Mouse (Mus musculus) heart, postnatal 0 days (tissue): ENCODE measurements at regions not wholly inside any gene's neighbourhood (a gene's known extent, or its start where the extent isn't known, plus 50 kb on each side); places are given as distances from the start of the nearest gene placed in this dataset.

Experiments used
- ATAC-seq: fragments of 200-750 bp; cut with Nextera tagmentation; 2 replicates; pipeline ENCODE4 v1.8.0; 2017; ENCODE audit warnings: low read depth, moderate number of reproducible peaks, moderate library complexity; ENCODE audit not compliant: insufficient read depth
- DNase-seq: peaks from one replicate; pipeline ENCODE4 v3.0.0-alpha.2; 2016; ENCODE audit warnings: low spot score
- H3K27ac ChIP-seq: fragments of 300-500 bp; sonication (generic); 2 replicates; pipeline ENCODE4 v1.5.1; 2014; ENCODE audit warnings: low read depth, mild to moderate bottlenecking
- H3K27me3 ChIP-seq: fragments of 300-500 bp; sonication (generic); 2 replicates; pipeline ENCODE4 v1.6.1; 2014; ENCODE audit warnings: low read length, mixed read lengths; ENCODE audit not compliant: control insufficient read depth, insufficient read depth
- H3K36me3 ChIP-seq: fragments of 300-500 bp; sonication (generic); replicated peaks from 2 replicates; pipeline ENCODE4 v1.6.1; 2014; ENCODE audit warnings: low read length, mixed read lengths; ENCODE audit not compliant: control insufficient read depth, insufficient read depth
- H3K4me1 ChIP-seq: fragments of 300-500 bp; sonication (generic); 2 replicates; pipeline ENCODE4 v1.6.1; 2014; ENCODE audit warnings: antibody characterized with exemption; ENCODE audit not compliant: control insufficient read depth, insufficient read depth
- H3K4me2 ChIP-seq: fragments of 300-500 bp; sonication (generic); 2 replicates; pipeline ENCODE4 v1.6.1; 2014; ENCODE audit warnings: low read depth, mild to moderate bottlenecking, low read length, moderate library complexity
- H3K4me3 ChIP-seq: fragments of 300-500 bp; sonication (generic); 2 replicates; pipeline ENCODE4 v1.5.1; 2014; ENCODE audit warnings: low read depth, low read length
- H3K9ac ChIP-seq: fragments of 300-500 bp; sonication (generic); replicated peaks from 2 replicates; pipeline ENCODE4 v1.6.1; 2014; ENCODE audit warnings: low read depth, low read length, mixed read lengths
- H3K9me3 ChIP-seq: fragments of 300-500 bp; sonication (generic); replicated peaks from 2 replicates; pipeline ENCODE4 v1.6.1; 2016; ENCODE audit warnings: low read length; ENCODE audit not compliant: control insufficient read depth
- CTCF ChIP-seq: IDR thresholded peaks from 2 replicates; pipeline ENCODE4 v1.5.1; 2016; ENCODE audit warnings: antibody characterized with exemption, control low read depth, low read depth
- EP300 ChIP-seq: IDR thresholded peaks from 2 replicates; pipeline ENCODE4 v1.6.1; 2016; ENCODE audit warnings: antibody characterized with exemption, low read depth
- WGBS: fragments of 180-500 bp; shearing (Covaris S2); extraction: QIAGEN DNeasy Blood & Tissue Kit; methylation state at CpG from one replicate; pipeline ENCODE4 v1.1.7; 2014; 5-methylcytosine and 5-hydroxymethylcytosine counted together

DNA sequence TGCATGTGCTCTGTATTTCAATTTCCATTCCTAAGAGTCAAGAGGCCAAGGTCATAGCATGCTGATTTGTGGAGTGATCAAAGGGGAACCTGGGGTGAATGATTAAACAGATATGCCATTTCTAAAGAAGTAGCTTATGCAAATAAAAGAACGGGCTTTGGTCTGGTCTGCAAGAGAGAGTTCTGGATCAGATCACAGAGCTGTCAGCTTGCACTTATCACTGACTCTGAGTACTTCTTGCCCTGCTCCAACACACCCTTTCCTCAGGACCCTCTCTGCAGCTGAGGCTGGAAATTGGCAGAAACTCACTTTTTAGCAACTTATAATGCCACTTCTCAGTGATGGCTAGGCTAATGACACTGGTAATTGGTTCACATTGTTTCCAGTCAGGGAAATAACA, 1171.0 kb downstream of the Pcdh18 start:
- no peak overlapping the region for H3K27ac ChIP-seq
- no peak overlapping the region for H3K9ac ChIP-seq
- no peak overlapping the region for H3K4me3 ChIP-seq
- no peaks in the 10 kb centered on the region for H3K36me3 ChIP-seq
- no peak overlapping the region for H3K4me2 ChIP-seq
- H3K4me1 ChIP-seq = no peaks in the 10 kb centered on the region
- no peak for TF ChIP-seq EP300
- no peak for TF ChIP-seq CTCF
- WGBS = 12% methylated on average over 1 of the region's 1 CpGs
- no peaks in the 10 kb centered on the region for H3K27me3 ChIP-seq
- H3K9me3 ChIP-seq = no peaks in the 10 kb centered on the region
- DNase-seq (no peak), ATAC-seq (no peak)

DNA sequence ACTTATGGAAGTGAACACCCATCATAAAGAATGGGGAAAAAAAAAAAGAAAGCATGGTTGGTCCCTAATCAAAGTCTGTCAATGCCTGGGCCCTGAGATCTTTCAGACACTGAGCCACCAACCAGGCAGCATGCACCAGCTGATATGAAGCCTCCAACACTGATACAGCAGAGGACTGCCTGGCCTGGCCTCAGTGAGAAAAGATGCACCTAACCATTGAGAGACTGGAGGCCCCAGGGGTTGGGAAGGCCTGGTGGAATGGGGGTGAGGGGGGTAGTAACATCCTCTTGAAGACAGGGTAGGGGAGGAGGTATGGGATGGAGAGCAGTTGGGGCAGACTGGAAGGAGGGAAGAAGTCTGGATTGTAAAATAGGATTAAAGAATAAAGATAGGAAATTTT, 1172.8 kb downstream of the Pcdh18 start:
- H3K4me3 ChIP-seq = no peak overlapping the region
- DNase-seq (no peak), ATAC-seq (no peak)
- no peaks in the 10 kb centered on the region for H3K9me3 ChIP-seq
- H3K4me2 ChIP-seq = no peak overlapping the region
- no peak overlapping the region for H3K27ac ChIP-seq
- no peaks in the 10 kb centered on the region for H3K27me3 ChIP-seq
- H3K36me3 ChIP-seq = no peaks in the 10 kb centered on the region
- H3K9ac ChIP-seq = no peak overlapping the region
- no peak for TF ChIP-seq CTCF
- TF ChIP-seq EP300 = no peak
- H3K4me1 ChIP-seq = no peaks in the 10 kb centered on the region

DNA sequence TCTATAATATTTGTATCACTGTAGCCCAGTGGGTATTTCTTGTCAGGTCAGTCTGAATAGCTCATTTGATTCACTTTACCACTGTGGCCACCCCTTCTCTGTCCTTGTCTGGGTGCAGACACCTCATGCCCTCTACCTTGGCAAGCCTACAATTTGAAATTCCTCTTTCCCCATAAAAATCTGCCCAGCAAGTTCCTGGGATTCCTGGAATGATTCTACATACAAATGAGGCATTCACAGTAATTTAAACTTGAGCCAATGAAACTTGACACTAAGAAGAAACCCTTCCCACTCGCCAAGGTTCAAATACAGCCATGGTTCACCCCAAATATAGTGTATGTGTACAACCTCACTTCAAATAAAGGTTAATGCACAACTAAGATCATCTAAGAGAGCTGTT, 1174.6 kb downstream of the Pcdh18 start:
- 60% methylated on average over 1 of the region's 1 CpGs for whole genome bisulfite sequencing

DNA sequence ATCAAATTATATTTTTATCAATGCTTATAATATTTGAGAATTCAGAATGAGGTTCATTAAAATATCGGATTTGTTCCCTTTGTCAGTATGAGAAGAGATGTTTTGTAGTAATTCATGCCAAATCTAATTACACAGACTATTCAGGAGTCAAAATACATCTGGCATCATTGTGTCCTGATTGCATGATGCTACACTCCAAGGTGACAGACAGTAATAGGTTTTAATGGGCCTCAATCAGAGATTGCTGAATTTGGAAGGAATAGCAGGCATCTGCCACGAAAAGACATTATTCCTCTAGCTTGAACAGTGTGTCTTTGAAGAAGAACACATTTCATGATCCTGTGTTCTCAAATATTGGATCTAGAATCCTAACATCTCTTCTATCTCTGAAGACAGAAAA, 1177.2 kb downstream of the Pcdh18 start:
- no peaks in the 10 kb centered on the region for H3K4me1 ChIP-seq
- no peak for DNase-seq
- TF ChIP-seq CTCF (no peak), EP300 (no peak)
- WGBS = 73% methylated on average over 2 of the region's 2 CpGs
- H3K36me3 ChIP-seq = no peaks in the 10 kb centered on the region
- no peak overlapping the region for H3K4me2 ChIP-seq
- H3K9ac ChIP-seq = no peak overlapping the region
- H3K27ac ChIP-seq = no peak overlapping the region
- H3K27me3 ChIP-seq = no peaks in the 10 kb centered on the region
- no peak for ATAC-seq
- H3K4me3 ChIP-seq = no peak overlapping the region
- H3K9me3 ChIP-seq = no peaks in the 10 kb centered on the region

More for the DNA sequence above, 1174.6 kb downstream of the Pcdh18 start:
- Histone ChIP-seq H3K4me3 (no peak overlapping the region), H3K9ac (no peak overlapping the region), H3K36me3 (no peaks in the 10 kb centered on the region), H3K4me2 (no peak overlapping the region), H3K4me1 (no peaks in the 10 kb centered on the region), H3K27ac (no peak overlapping the region), H3K27me3 (no peaks in the 10 kb centered on the region), H3K9me3 (no peaks in the 10 kb centered on the region)
- ATAC-seq (no peak), DNase-seq (no peak)
- TF ChIP-seq EP300 = no peak
- no peak for TF ChIP-seq CTCF

DNA sequence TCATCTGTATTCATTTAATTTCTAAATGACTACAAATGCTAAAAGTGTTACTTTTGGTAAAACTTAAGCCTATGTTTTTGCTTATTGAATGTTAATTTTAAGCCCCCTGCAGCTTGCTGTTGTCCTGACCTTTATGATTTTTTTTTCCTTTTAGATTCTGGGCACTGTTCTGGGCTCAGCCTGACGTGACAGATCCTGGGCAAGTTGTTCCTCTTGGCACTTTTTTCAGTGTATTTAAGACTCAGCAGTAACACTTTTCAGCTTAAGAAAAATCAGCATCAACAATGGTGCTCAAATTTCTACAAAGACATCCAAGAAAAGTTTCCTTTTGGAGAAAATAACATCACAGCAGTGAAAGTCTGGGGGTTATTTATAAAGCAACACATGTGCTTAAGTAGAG, 1177.9 kb downstream of the Pcdh18 start:
- DNase-seq (no peak), ATAC-seq (no peak)
- Histone ChIP-seq H3K4me2 (no peak overlapping the region), H3K36me3 (no peaks in the 10 kb centered on the region), H3K9ac (no peak overlapping the region), H3K4me1 (no peaks in the 10 kb centered on the region), H3K27ac (no peak overlapping the region), H3K27me3 (no peaks in the 10 kb centered on the region), H3K9me3 (no peaks in the 10 kb centered on the region), H3K4me3 (no peak overlapping the region)
- TF ChIP-seq EP300 (no peak), CTCF (no peak)
- 60% methylated on average over 1 of the region's 1 CpGs for WGBS

DNA sequence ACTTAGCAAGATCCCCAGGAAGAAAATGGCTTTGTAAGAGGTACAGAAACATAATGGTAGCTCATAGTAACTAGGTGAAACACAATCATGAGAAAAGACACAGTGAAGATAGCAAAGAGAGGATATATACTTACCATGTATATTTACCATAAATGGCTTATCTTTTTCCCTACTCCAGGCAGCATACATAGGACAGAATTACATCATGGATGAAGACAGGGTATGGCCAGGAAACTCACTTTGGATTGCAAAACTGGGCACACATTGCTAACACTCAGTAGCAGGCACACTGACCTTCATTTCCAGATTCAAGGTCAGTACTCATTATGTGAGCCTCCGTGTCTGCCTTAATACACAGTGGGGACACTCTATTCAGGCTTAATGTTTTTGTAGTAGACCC, 1210.5 kb downstream of the Pcdh18 start:
- DNase-seq = no peak
- Histone ChIP-seq H3K4me1 (no peaks in the 10 kb centered on the region), H3K4me2 (no peak overlapping the region), H3K4me3 (no peak overlapping the region), H3K9me3 (no peaks in the 10 kb centered on the region), H3K36me3 (no peaks in the 10 kb centered on the region), H3K9ac (no peak overlapping the region), H3K27ac (no peak overlapping the region), H3K27me3 (no peaks in the 10 kb centered on the region)
- TF ChIP-seq EP300 (no peak), CTCF (no peak)
- no peak for ATAC-seq
- WGBS = 62% methylated on average over 1 of the region's 1 CpGs
